Mouse (Mus musculus): ENCODE measurements around the gene Tldc2. TPM values are rescaled to one million over a fixed set of nuclear protein-coding genes. Genes with fewer than 3 reads are reported as not detected.

Tldc2 gene
- total and polyA plus RNA-seq, 2 experiments from 2014 or later = not detected

- Histone ChIP-seq H3K36me3 (ENCODE audit: insufficient read depth) (0 out of 2 replicates have a peak, but pooled peaks cover 3% of the 10 kb centered on the region), H3K9ac (no peak overlapping the region), H3K4me3 (ENCODE audit: low read depth, low read length) (no peak overlapping the region), H3K27ac (ENCODE audit: low read depth, low read length) (no peak overlapping the region), H3K27me3 (ENCODE audit: insufficient read depth, low read length) (no peaks in the 10 kb centered on the region), H3K9me3 (ENCODE audit: low read length) (no peaks in the 10 kb centered on the region), H3K4me2 (ENCODE audit: low read depth) (no peak overlapping the region), H3K4me1 (ENCODE audit: insufficient read depth) (peaks cover 8% of the 10 kb centered on the region)
- TF ChIP-seq CTCF (IDR thresholded peaks at IDR 0.05; ENCODE audit: low read depth) = no peak
- 36% methylated on average over 7 of the region's 7 CpGs for WGBS
- DNase-seq (no peak), ATAC-seq (no peak)
Measured at GRCm38 (mm10) chr2:157081960-157082359, 4.9 kb upstream of the Tldc2 start.

GRCm38 (mm10) chr2:157084831-157085585 lies 1.8 kb upstream of the Tldc2 start:
- no peak overlapping the region for H3K27ac ChIP-seq (ENCODE audit: low read depth, low read length)
- H3K9me3 ChIP-seq (ENCODE audit: low read length) = no peaks in the 10 kb centered on the region
- WGBS = 86% methylated on average over 7 of the region's 7 CpGs
- no peak for TF ChIP-seq CTCF (IDR thresholded peaks at IDR 0.05; ENCODE audit: low read depth)
- H3K36me3 ChIP-seq (ENCODE audit: insufficient read depth) = no peaks in the 10 kb centered on the region
- no peaks in the 10 kb centered on the region for H3K4me1 ChIP-seq (ENCODE audit: insufficient read depth)
- no peak for ATAC-seq
- no peak overlapping the region for H3K9ac ChIP-seq
- no peaks in the 10 kb centered on the region for H3K27me3 ChIP-seq (ENCODE audit: insufficient read depth, low read length)
- no peak overlapping the region for H3K4me2 ChIP-seq (ENCODE audit: low read depth)
- no peak overlapping the region for H3K4me3 ChIP-seq (ENCODE audit: low read depth, low read length)
- DNase-seq = no peak

DNA sequence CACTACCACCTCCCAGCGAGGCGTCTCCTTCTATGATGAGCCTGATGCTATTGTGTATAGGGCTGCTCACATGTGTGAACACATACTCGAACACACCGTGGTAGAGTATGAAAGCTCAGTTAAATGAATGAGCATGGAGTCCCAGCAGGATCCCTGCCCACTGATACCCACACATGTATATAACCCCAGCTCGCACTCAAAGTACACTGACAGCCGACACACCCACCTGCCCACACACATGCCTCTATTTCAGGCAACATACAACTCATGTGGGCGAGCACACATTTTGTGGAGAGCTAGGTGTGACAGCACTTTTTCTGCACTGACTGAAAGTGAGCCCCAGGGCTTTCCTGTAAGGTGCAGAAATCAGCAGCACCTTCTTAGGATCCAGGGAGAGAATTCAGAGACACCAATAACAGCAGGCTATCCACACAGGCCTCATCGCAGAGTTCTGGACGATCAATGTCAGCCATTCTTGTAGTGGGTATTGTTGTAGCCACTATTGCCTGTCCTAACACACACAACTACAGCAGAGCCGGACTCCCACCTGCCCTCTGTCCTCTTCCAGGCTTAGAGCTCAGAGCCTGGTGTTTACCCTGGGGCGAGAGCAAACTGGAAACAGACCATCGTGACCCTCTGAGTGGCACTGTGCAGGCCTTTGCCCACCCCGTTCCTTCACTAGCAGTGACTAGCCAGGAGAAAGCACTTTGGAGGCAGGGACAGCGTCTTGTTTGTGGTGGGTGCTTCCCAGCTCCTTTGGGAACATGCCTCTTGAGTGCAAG lies 872 bp downstream of the Tldc2 start:
- 79% methylated on average over 14 of the region's 14 CpGs for WGBS
- Histone ChIP-seq H3K4me2 (ENCODE audit: low read depth) (no peak overlapping the region), H3K9ac (no peak overlapping the region), H3K27ac (ENCODE audit: low read depth, low read length) (no peak overlapping the region), H3K4me3 (ENCODE audit: low read depth, low read length) (no peak overlapping the region), H3K4me1 (ENCODE audit: insufficient read depth) (no peaks in the 10 kb centered on the region), H3K9me3 (ENCODE audit: low read length) (no peaks in the 10 kb centered on the region), H3K36me3 (ENCODE audit: insufficient read depth) (no peaks in the 10 kb centered on the region), H3K27me3 (ENCODE audit: insufficient read depth, low read length) (no peaks in the 10 kb centered on the region)
- DNase-seq (no peak), ATAC-seq (peak; percentile 25; the same call in 1 of the 2 replicates)
- TF ChIP-seq CTCF (IDR thresholded peaks at IDR 0.05; ENCODE audit: low read depth) = no peak

- H3K4me1 ChIP-seq (ENCODE audit: insufficient read depth) = no peaks in the 10 kb centered on the region
- H3K4me3 ChIP-seq (ENCODE audit: low read depth, low read length) = no peak overlapping the region
- H3K27me3 ChIP-seq (ENCODE audit: insufficient read depth, low read length) = no peaks in the 10 kb centered on the region
- no peaks in the 10 kb centered on the region for H3K36me3 ChIP-seq (ENCODE audit: insufficient read depth)
- H3K4me2 ChIP-seq (ENCODE audit: low read depth) = no peak overlapping the region
- WGBS = 26% methylated on average over 8 of the region's 8 CpGs
- no peak overlapping the region for H3K27ac ChIP-seq (ENCODE audit: low read depth, low read length)
- H3K9ac ChIP-seq = no peak overlapping the region
- H3K9me3 ChIP-seq (ENCODE audit: low read length) = no peaks in the 10 kb centered on the region
- peak; percentile 77 for ATAC-seq
- TF ChIP-seq CTCF (IDR thresholded peaks at IDR 0.05; ENCODE audit: low read depth) = no peak
- DNase-seq = no peak
Measured at GRCm38 (mm10) chr2:157092024-157092423, 5.2 kb downstream of the Tldc2 start.

DNA sequence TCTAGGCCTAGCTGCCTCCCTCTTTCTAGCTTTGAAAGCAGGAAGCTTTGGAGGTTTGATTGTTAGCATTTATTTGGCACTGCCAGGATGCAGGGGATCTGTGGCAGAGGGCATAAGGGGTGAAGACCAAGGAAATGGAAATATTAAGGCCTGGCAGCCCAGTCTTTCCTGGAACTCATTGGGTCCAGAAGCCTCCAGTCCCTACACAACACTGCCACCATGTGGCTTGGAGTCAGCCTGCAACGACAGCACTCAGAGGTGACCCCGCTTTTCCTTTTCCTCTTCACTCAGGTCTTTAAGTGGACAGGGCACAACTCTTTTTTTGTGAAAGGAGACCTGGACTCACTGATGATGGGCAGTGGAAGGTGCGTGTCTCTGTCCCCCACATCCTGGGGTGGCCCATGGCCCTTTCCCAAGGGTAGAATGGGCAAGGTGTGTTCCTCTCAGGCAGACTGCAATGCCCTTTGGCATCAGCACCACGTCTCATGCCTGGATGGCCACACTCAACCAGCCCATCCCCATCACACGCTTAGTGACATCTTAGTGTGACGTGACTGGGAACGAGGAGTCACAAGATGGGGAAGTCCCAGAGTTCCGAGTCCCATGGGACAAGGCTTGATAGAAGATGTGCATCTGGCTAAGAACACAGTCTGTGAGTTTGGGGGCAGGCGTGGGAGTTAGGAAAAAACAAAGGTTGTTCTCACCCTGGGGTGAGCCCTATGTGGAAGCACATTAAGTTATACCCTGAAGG lies 8.3 kb downstream of the Tldc2 start:
- TF ChIP-seq CTCF (IDR thresholded peaks at IDR 0.05; ENCODE audit: low read depth) = peak; percentile 96
- 63% methylated on average over 9 of the region's 9 CpGs for WGBS
- ATAC-seq (peak; percentile 82), DNase-seq (peak; percentile 85)
- H3K4me1 ChIP-seq (ENCODE audit: insufficient read depth) = no peaks in the 10 kb centered on the region
- H3K4me2 ChIP-seq (ENCODE audit: low read depth) = no peak overlapping the region
- no peak overlapping the region for H3K4me3 ChIP-seq (ENCODE audit: low read depth, low read length)
- no peaks in the 10 kb centered on the region for H3K27me3 ChIP-seq (ENCODE audit: insufficient read depth, low read length)
- H3K9me3 ChIP-seq (ENCODE audit: low read length) = no peaks in the 10 kb centered on the region
- H3K27ac ChIP-seq (ENCODE audit: low read depth, low read length) = no peak overlapping the region
- H3K9ac ChIP-seq = no peak overlapping the region
- peaks cover 1% of the 10 kb centered on the region; the same call in 1 of the 2 replicates for H3K36me3 ChIP-seq (ENCODE audit: insufficient read depth)

- WGBS = 90% methylated on average over 12 of the region's 12 CpGs
- DNase-seq (no peak), ATAC-seq (no peak)
- Histone ChIP-seq H3K27ac (ENCODE audit: low read depth, low read length) (no peak overlapping the region), H3K9ac (no peak overlapping the region), H3K9me3 (ENCODE audit: low read length) (no peaks in the 10 kb centered on the region), H3K4me2 (ENCODE audit: low read depth) (no peak overlapping the region), H3K4me3 (ENCODE audit: low read depth, low read length) (no peak overlapping the region), H3K27me3 (ENCODE audit: insufficient read depth, low read length) (no peaks in the 10 kb centered on the region), H3K36me3 (ENCODE audit: insufficient read depth) (peaks cover 10% of the 10 kb centered on the region), H3K4me1 (ENCODE audit: insufficient read depth) (no peaks in the 10 kb centered on the region)
- no peak for TF ChIP-seq CTCF (IDR thresholded peaks at IDR 0.05; ENCODE audit: low read depth)
Measured at GRCm38 (mm10) chr2:157099532-157100318, 12.9 kb downstream of the Tldc2 start.
